Mouse (Mus musculus) thymus, adult 2 months (tissue): ENCODE measurements at regions not wholly inside any gene's neighbourhood (a gene's known extent, or its start where the extent isn't known, plus 50 kb on each side); places are given as distances from the start of the nearest gene placed in this dataset.

Experiments
- DNase-seq: peaks from one replicate; pipeline ENCODE4 v3.0.0; 2021
- H3K27ac ChIP-seq: fragments of 200-500 bp; 2 replicates; pipeline ENCODE4 v1.5.1; 2012; ENCODE audit warnings: low read length, control low read depth; ENCODE audit not compliant: control insufficient read depth, insufficient read depth
- H3K27me3 ChIP-seq: fragments of 200-500 bp; 2 replicates; pipeline ENCODE4 v1.6.1; 2012; ENCODE audit warnings: mild to moderate bottlenecking, low read length, moderate library complexity, mixed read lengths; ENCODE audit not compliant: control insufficient read depth, insufficient read depth
- H3K36me3 ChIP-seq: fragments of 200-500 bp; 2 replicates; pipeline ENCODE4 v1.6.1; 2012; ENCODE audit warnings: mild to moderate bottlenecking, low read length, moderate library complexity; ENCODE audit not compliant: control insufficient read depth, insufficient read depth
- H3K4me1 ChIP-seq: fragments of 200-500 bp; replicated peaks from 2 replicates; pipeline ENCODE4 v1.6.1; 2012; ENCODE audit warnings: low read length; ENCODE audit not compliant: control insufficient read depth, insufficient read depth
- H3K4me3 ChIP-seq: fragments of 200-500 bp; 2 replicates; pipeline ENCODE4 v1.5.1; 2012; ENCODE audit warnings: mild to moderate bottlenecking, low read length, control low read depth, moderate library complexity; ENCODE audit not compliant: control insufficient read depth, insufficient read depth
- CTCF ChIP-seq: fragments of 200-500 bp; IDR thresholded peaks from 2 replicates; pipeline ENCODE4 v1.5.1; 2012; ENCODE audit warnings: mild to moderate bottlenecking, control low read depth, low read length, moderate library complexity, borderline replicate concordance; ENCODE audit not compliant: control insufficient read depth, poor library complexity, insufficient read depth; ENCODE audit errors: extremely low read depth
- POLR2A ChIP-seq: fragments of 200-500 bp; IDR thresholded peaks from 2 replicates; pipeline ENCODE4 v1.6.1; 2012; ENCODE audit warnings: mild to moderate bottlenecking, low read length, control low read depth, moderate library complexity; ENCODE audit not compliant: control insufficient read depth, poor library complexity, insufficient read depth; ENCODE audit errors: extremely low read depth
- WGBS: fragments of 180-500 bp; shearing (Covaris S2); methylation state at CpG from one replicate; pipeline ENCODE4 v1.1.7; 2018; 5-methylcytosine and 5-hydroxymethylcytosine counted together

GRCm38 (mm10) chr1:167929729-167930341 is 240.8 kb downstream of the Lmx1a start:
- H3K36me3 ChIP-seq = no peaks in the 10 kb centered on the region
- no peak overlapping the region for H3K27ac ChIP-seq
- DNase-seq = no peak
- H3K4me1 ChIP-seq = no peaks in the 10 kb centered on the region
- no peak overlapping the region for H3K4me3 ChIP-seq
- WGBS = 7% methylated on average over 28 of the region's 28 CpGs
- TF ChIP-seq POLR2A = no peak
- TF ChIP-seq CTCF = no peak
- H3K27me3 ChIP-seq = no peaks in the 10 kb centered on the region

GRCm38 (mm10) chr1:167932088-167932487 is 243.1 kb downstream of the Lmx1a start:
- no peak overlapping the region for H3K4me3 ChIP-seq
- no peaks in the 10 kb centered on the region for H3K36me3 ChIP-seq
- DNase-seq = no peak
- TF ChIP-seq POLR2A = no peak
- no peak for TF ChIP-seq CTCF
- no peak overlapping the region for H3K27ac ChIP-seq
- WGBS = 43% methylated on average over 2 of the region's 2 CpGs
- no peaks in the 10 kb centered on the region for H3K27me3 ChIP-seq
- no peaks in the 10 kb centered on the region for H3K4me1 ChIP-seq

- Histone ChIP-seq H3K4me1 (no peaks in the 10 kb centered on the region), H3K27ac (no peak overlapping the region), H3K4me3 (no peak overlapping the region), H3K36me3 (no peaks in the 10 kb centered on the region), H3K27me3 (no peaks in the 10 kb centered on the region)
- WGBS = 84% methylated on average over 4 of the region's 4 CpGs
- no peak for DNase-seq
- no peak for TF ChIP-seq POLR2A
- no peak for TF ChIP-seq CTCF
Observed at GRCm38 (mm10) chr1:167936726-167937125, 247.7 kb downstream of the Lmx1a start.

GRCm38 (mm10) chr1:167938176-167938575 is 249.1 kb downstream of the Lmx1a start:
- Histone ChIP-seq H3K27ac (no peak overlapping the region), H3K4me1 (no peaks in the 10 kb centered on the region), H3K27me3 (no peaks in the 10 kb centered on the region), H3K4me3 (no peak overlapping the region), H3K36me3 (no peaks in the 10 kb centered on the region)
- 87% methylated on average over 2 of the region's 2 CpGs for WGBS
- TF ChIP-seq CTCF = no peak
- no peak for TF ChIP-seq POLR2A
- DNase-seq = no peak

GRCm38 (mm10) chr1:167942037-167942470 is 253.0 kb downstream of the Lmx1a start:
- DNase-seq = no peak
- Histone ChIP-seq H3K36me3 (no peaks in the 10 kb centered on the region), H3K4me1 (no peaks in the 10 kb centered on the region), H3K4me3 (no peak overlapping the region), H3K27me3 (no peaks in the 10 kb centered on the region), H3K27ac (no peak overlapping the region)
- 59% methylated on average over 8 of the region's 8 CpGs for WGBS
- TF ChIP-seq POLR2A (no peak), CTCF (no peak)

GRCm38 (mm10) chr1:167943121-167943520 is 254.1 kb downstream of the Lmx1a start:
- H3K27ac ChIP-seq = no peak overlapping the region
- WGBS = 88% methylated on average over 8 of the region's 8 CpGs

GRCm38 (mm10) chr1:167945615-167946252 is 256.7 kb downstream of the Lmx1a start:
- DNase-seq = no peak
- TF ChIP-seq POLR2A (no peak), CTCF (no peak)
- no peak overlapping the region for H3K27ac ChIP-seq
- no peaks in the 10 kb centered on the region for H3K4me1 ChIP-seq
- no peaks in the 10 kb centered on the region for H3K36me3 ChIP-seq
- H3K4me3 ChIP-seq = no peak overlapping the region
- H3K27me3 ChIP-seq = no peaks in the 10 kb centered on the region
- 78% methylated on average over 9 of the region's 9 CpGs for WGBS

More at GRCm38 (mm10) chr1:167943121-167943520, 254.1 kb downstream of the Lmx1a start:
- TF ChIP-seq POLR2A (no peak), CTCF (no peak)
- H3K27me3 ChIP-seq = no peaks in the 10 kb centered on the region
- no peaks in the 10 kb centered on the region for H3K36me3 ChIP-seq
- no peaks in the 10 kb centered on the region for H3K4me1 ChIP-seq
- no peak for DNase-seq
- H3K4me3 ChIP-seq = no peak overlapping the region
